Mouse (Mus musculus) CD4-positive, CD25-positive, alpha-beta regulatory T cell, adult 2 months (primary cell): Measurements from ENCODE around the gene Sec62.

Experiments used
- DNase-seq: peaks from one replicate; pipeline ENCODE4 v3.0.0-alpha.2; 2012; ENCODE audit warnings: low read depth, low spot score

Gene Sec62

GRCm38 (mm10) chr3:30792737-30793402, at the start of gene Sec62:
Gene Sec62 (plus strand): TSS chr3:30792875.
- DNase-seq: peak; percentile 98

DNA sequence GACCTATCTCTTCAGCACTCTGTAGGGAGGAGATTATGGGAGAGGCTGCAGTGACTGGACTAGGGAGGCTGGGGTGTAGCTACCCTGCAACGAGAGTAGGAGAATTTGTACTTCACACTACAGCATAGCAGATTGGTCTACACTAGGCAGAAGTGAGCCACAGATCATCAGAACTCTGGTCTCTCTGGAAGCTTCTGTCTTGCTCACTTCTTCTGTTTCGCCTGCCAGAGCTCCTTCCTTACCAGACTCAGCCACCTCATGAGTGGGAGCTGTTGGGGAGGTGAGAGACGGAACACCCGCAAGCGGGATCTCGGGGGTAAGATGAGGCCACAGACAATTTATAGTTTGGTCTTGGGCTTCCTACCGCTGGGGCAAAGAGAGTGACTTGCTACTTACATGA, 49.8 kb upstream of the Sec62 start:
- no peak for DNase-seq

DNA sequence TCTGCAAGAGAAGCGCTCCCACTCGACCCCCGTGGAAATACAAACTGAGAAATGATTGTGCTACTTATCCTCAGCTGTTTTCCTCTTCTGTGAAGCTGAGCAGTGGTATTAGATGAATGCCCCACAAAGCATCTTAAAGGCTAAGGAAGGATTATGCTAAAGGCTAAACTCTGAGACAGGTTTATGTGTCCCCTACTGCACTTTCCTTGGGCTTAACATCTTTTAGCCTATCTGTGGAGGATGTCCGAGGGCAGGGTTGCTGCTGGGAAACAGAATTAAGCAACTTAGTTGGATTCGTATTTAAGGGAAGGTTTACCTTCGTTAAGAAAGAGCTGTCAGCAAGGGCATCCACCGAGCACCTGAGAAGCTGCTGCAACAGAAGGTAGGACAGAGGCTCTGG, 46.7 kb upstream of the Sec62 start, which contains the start of gene Samd7:
TSS of gene Samd7 (plus strand) at position 288 of the 400 bp plus-strand sequence.
- DNase-seq: no peak

DNA sequence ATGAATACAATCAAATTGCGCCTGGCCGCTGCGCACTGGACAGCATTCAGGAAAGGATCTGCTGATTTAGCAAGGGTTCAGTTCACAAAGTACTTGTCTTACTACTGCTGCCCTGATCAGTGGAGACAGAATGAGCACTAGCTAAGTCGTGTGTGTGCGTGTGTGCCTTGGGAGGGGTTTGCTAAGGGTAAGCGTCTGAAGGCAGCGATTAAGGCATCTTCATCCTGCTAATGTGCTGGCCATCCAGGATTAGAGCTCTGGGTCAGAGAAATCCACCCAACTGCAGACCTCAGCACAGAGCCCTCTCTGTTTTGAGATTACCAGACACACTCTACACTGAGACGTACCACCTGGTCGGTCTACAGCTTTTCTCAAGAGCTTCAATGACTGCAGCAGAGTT, 44.4 kb upstream of the Sec62 start:
- DNase-seq: no peak

DNA sequence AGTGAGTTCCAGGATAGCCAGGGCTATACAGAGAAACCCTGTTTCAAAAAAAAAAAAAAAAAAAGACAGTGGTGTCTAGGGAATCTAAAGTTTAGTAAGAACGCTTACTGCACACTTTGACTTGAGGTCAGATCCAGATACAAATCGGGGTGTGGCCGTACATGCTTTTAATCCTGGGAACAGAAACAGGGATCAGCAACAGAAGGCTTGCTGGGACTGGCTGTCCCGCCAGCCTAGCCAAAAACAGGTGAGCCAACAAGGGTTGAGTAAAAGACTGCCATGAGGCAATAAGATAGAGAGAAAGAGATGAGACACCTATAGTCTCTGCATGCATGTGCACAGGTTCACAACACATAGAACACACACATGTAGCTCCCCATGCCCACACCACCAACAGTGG, 38.0 kb upstream of the Sec62 start:
- DNase-seq: no peak

DNA sequence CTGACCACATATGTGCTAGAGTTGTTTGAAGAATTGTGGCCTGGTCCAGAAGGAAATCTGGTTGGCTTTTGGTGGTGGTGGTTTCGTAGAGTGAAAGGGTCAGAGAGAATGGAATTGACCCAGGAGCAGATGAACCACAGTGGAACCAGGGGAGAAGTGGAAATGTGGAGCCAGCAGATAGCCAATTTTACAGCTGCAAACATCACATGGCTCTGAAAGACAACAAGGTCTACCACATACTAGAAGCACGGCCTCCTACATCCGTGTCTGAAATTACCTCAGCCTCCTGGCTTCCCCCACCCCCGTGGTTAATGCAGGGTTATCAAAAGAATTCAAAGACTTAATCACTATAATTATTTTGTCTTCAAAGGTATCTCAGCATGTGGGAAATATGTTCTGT, 27.8 kb upstream of the Sec62 start:
- no peak for DNase-seq

- DNase-seq: peak; percentile 22
Observed at GRCm38 (mm10) chr3:30765311-30766027, 27.2 kb upstream of the Sec62 start.

GRCm38 (mm10) chr3:30766177-30766576, 26.5 kb upstream of the Sec62 start:
- no peak for DNase-seq

- DNase-seq: no peak
Observed at GRCm38 (mm10) chr3:30767271-30767670, 25.4 kb upstream of the Sec62 start.

DNA sequence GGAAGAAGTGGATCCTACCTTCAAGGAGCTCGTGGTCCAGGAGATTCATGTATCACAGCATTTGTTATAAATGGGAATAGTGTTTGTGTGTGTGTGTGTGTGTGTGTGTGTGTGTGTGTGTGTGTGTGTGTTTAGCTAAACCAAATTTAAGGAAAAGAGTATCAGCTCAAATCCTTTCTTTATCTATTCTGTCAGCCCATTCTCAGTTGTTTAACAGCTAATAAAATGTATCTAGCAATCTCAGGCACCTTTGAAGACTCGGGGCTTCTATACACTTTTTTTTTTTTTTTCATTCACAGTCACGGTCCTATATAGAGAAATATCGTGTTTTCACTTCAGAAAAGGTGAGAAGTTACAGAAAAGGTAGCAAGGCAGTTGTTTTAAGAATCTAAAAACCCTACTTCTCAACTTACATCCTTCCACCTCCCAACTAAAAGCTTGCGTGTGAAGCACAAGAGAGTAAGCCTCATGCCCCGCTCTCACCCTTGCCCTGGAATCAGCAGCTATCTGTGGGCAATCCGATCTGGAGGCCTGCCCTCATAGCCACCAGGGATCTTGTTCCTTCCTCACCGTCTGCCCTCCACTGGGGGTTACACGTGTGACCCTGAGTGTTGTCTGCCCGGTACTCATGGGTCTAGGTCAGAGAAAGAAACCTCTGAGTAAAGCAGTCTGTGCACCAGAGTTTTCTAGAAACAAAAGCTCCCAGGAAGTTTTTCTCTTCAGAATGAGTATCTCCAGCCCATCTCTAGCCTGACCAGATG, 22.7 kb upstream of the Sec62 start:
- no peak for DNase-seq

GRCm38 (mm10) chr3:30771560-30771959, 21.1 kb upstream of the Sec62 start:
- no peak for DNase-seq

- no peak for DNase-seq
Observed at GRCm38 (mm10) chr3:30772631-30773030, 20.0 kb upstream of the Sec62 start.

- no peak for DNase-seq
Observed at GRCm38 (mm10) chr3:30774677-30775076, 18.0 kb upstream of the Sec62 start.

DNA sequence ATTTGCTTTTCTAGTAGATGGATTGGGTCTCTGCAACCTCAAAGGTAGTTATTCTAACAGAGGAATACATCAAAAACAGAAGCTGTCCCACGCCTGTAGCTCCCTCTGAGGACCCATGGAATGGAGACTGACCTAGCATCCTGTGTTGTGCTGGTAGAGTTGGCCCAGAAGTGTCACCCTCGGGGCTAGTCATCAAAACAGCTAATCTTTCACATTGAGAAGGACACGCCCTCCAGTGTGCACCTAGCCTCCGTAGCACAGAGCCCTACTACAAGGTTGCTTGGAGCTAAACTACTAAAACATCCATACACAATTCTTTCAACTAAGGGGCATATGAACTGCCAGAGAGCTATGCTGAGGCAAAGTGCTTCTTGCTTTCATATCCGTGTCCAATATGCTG, 14.7 kb upstream of the Sec62 start:
- DNase-seq: no peak

GRCm38 (mm10) chr3:30788531-30788930, 4.1 kb upstream of the Sec62 start:
- no peak for DNase-seq

DNA sequence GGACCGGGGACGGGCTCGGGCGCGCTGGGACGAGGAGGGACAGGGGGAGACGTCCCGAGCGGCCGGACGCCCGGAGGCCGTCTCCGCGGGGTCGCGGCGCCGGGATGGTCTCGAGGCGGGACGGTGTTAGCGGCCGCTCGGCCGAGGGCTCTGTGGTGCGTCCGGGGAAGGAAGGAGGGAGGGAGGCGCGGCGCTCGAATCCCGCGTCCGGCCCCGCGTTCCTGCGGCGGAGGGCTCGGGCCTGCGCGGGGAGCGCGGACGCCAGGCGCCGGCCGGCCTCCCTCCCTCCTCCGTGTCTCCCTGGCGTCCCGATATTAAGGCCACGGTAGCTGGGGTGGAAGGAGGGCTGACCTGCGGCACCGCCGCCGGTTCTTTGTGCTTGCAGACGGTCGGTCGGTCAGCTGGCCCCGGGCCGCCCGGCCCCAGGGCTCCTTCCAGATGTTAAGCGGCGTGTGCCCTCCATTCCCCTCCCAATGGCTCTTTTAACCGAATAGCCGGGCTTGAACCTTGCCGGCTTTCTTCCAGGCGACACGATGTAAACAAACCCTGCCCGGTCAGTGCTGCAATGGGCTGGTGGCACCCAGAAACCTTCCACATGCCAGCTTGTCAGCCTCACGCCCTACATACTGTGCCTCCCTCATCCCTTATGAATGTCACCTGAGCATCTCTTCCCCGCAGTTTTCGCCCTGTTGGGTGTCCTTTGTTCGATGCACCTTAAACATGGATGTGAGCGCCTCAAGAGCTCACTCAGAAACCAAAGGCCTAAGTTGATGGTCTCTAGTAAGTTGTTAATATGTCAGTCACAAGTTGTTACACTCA, 937 bp downstream of the Sec62 start:
- DNase-seq: peak; percentile 50

DNA sequence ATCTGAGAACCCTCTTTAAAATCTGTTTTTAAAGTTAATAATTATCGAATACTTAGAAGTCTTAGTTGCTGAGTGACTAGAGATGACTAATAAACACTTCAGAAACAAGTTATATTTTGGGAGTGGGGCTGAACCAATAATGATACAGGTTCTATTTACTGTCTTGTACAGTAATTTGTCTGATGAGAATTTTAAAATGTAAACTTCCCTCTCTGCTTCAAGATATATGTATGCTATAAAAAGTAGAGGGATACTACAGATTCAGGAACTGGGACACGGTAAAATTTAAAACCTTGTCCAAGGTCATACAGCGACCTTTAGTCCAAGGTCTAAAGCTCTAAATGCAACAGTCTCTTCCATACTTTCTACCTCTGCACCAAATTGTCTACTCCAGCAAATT, 9.5 kb downstream of the Sec62 start:
- no peak for DNase-seq

- no peak for DNase-seq
Observed at GRCm38 (mm10) chr3:30812881-30813280, 20.2 kb downstream of the Sec62 start.

- no peak for DNase-seq
Observed at GRCm38 (mm10) chr3:30818630-30819125, 26.0 kb downstream of the Sec62 start.

DNA sequence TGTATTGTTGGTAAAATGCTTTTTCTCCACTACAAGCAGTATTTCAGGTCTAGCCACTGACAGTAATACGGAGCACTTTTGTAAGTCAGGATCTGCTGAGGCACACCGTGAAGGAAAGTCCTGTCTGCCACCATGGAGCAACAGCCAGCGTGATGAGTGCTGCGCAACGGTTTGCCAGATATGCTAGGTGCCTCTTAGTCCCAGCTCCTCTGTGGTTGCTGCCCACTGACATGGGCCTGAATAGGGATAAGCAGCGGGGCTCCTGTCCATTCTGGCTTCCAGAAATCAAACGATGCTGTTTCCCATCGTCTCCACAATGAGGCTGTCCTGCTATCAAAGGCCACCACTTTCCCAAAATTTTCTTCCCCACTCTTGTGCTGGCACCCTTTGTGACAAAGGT, 29.5 kb downstream of the Sec62 start:
- no peak for DNase-seq

- no peak for DNase-seq
Observed at GRCm38 (mm10) chr3:30826069-30826468, 33.4 kb downstream of the Sec62 start.
